Mouse (Mus musculus): ENCODE measurements at regions not wholly inside any gene's neighbourhood (a gene's known extent, or its start where the extent isn't known, plus 50 kb on each side); places are given as distances from the start of the nearest gene placed in this dataset.
"Not testable (repeated sequence)": the region's sequence is repeated elsewhere in the genome, so short reads cannot be mapped to it uniquely, and the experiment has no call there.

DNA sequence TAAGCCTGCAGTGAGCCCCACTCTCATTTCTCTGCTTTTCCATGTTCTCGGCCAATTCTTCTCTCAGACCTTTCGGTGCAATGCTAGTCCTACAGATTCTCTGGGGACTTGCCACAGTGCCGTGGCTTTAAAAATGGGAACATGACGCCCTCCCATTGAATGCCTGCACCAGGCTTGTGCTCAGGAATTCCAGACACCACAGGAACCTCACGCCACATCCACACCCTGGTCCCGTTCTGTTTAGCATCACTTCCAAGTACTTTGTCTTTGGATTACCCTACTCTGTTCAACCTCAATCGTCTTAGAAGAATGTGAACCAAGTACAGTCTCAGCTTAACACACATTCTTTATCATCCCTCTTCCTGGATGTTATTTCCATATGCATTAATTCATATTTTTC lies 66.5 kb downstream of the Nabp1 start:
- DNase-seq (ENCODE audit: inconsistent ontology term) = no peak

GRCm38 (mm10) chr1:51403632-51404031 lies 74.6 kb downstream of the Nabp1 start:
- no peak for DNase-seq (ENCODE audit: inconsistent ontology term)

DNA sequence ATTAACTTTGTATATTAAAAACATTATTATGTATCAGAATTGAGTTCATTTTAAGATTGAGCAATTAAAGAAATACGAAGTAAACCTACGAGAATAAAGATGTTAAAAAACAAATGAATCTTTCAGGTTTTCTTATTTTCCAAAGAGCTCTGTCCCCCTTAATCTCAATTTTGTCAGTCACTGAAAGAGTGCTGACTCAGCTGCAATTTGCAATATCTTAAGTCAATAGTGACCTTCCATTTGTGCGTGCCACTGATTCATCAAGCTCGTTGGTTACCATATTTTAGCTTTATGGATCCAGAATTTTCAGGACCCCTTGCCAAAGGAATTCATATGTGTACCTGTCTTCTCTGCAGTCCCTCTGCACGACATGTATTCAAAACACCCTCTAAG lies 75.7 kb downstream of the Nabp1 start:
- no peak for DNase-seq (ENCODE audit: inconsistent ontology term)

GRCm38 (mm10) chr1:51401846-51402532 lies 76.2 kb downstream of the Nabp1 start:
- peak; percentile 72 for DNase-seq (ENCODE audit: inconsistent ontology term)

DNA sequence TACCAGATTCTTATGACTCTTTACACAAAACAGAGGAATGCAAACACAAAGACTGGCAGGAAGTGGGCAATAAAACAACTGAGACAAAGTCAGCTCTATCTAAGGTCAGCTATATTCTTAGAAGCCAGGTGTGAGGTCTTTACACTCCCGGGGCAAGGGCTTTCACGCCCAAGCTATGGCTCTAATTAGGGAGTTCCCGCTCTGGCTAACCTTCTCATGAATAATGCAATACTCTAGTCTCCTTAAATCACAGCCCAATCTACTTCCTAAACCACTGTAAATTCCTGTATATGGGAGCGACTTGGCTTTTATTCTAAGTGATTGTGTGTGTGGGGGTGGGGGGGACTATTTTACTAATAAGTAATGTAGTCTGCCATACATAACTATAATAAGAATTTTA lies 77.7 kb downstream of the Nabp1 start:
- not testable (repeated sequence) for DNase-seq (ENCODE audit: inconsistent ontology term)

DNA sequence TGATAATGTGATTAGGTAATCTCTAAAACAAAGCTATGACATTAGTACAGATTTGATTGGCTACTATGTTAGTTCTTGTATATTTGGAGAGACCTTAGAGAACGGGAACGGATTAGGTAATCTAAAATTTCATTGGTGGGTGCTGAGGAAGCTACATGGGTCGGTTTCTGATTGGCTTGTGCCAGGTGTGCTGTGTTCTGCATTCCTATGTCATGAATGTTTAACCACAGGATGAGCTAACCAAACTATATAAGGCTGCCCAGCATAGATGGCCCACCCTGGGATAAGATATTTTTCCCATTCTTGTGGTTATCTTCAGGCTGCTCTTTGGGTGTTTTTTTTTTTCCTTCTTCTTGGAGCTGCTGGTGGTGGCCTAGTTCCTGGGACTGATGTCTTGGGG lies 91.4 kb downstream of the Nabp1 start:
- DNase-seq (ENCODE audit: inconsistent ontology term) = peak; percentile 42

DNA sequence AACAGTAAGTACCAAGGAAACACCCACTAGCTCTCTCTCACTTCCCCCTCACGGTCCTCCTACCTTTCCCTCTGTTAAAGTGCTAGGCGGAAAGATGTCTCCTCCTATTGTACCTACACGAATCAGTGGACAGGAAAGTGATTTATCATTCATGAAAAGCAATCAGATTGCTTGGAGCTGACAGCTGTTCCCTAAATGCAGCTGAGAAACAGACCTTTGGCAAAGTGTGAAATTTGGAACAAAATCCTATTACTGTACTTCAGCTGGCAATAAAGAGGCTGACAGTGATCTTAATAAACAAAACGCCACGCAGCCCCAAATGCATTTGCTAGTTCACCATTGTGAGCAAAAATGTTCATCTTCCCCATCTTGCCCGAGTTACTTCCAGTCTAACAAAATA lies 94.2 kb downstream of the Nabp1 start:
- DNase-seq (ENCODE audit: inconsistent ontology term) = no peak

DNA sequence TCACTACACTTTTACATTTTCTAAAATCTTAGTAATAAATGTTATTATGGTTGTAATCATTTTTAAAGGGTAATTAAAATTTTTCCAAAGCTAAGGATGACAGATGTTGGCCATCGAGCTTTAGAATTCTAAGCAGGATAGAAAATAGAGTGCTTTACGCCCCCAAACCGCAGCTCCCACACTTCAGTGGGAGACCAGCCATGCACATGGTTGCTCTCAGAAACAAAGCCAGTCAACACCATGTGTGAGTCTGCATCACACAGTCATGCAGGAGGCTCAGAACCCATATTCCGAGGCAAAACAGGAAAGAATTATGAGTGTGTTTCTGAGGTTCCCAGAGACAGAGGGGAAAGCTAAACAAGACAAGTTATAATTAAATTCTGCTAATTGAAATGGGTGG lies 91.3 kb downstream of the Cavin2 start:
- no peak for DNase-seq (ENCODE audit: inconsistent ontology term)

DNA sequence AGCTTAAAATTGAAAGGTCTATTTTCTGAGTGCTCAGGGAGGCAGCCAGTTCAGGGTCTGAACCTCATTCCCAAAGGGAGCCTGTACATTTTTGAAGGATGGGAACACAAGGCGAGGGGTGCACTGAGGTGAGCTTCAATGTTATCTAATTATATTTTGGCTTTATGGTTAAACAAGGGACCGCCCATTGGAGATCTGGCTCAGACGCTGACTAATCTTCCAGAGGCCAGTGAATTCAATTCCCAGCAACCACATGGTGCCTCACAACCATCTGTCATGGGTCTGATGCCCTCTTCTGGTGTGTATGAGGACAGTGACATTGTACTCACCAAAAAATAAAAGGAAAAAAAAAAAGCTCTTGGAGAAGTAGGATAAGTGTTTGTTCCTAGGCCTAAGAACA lies 78.7 kb downstream of the Cavin2 start:
- DNase-seq (ENCODE audit: inconsistent ontology term) = no peak

DNA sequence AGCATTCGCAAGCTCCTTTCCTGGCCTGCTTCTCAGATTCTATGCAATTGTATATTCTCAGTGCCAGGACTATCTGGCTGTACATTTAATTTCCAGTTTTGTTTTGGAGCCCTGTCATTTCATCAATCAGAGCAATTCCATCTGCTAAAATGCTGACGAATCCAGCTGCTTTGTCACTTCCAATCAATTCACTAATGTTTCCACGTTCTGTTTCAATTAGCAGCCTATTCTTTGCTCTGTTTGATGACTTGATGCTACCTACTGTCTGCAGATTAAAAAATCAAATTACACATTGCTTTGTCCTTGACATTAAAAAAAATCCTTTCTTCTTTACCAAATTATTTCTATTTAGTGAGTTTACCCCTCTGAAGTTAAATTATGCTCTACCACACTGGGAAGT lies 71.2 kb downstream of the Cavin2 start:
- no peak for DNase-seq (ENCODE audit: inconsistent ontology term)
